Mouse (Mus musculus): ENCODE data around the gene Spg7. TPM values are rescaled to one million over a fixed set of nuclear protein-coding genes. Genes with fewer than 3 reads are reported as not detected.

The Spg7 gene
- total RNA-seq, 2 experiments from 2014 or later: 64.3 to 68.6 TPM

Small RNAs within 50 kb of the gene (microRNA-seq; reads per million reads assigned to microRNA genes)
- gene Mir7079 (0.25 to 2.4 reads per million in 2 experiments), gene Mir7080 (180 to 237 reads per million in 2 experiments)

Other genes with a start within 250 kb of the Spg7 start
- gene Cdh15, start 215.0 kb upstream of the Spg7 start, total RNA-seq (2021): under 1 TPM; 0.41 to 0.62 TPM
- 100 to 1,000 TPM; 147 to 152 TPM for gene Ankrd11, start 20.7 kb upstream of the Spg7 start, total RNA-seq (2021)
- 100 to 1,000 TPM; 350 to 359 TPM for gene Rpl13, start 39.4 kb downstream of the Spg7 start, total RNA-seq (2021)
- gene Cpne7, start 54.4 kb downstream of the Spg7 start, total RNA-seq (2021): 10 to 100 TPM; 47.5 to 62.6 TPM
- gene Sult5a1, start 95.4 kb downstream of the Spg7 start, total RNA-seq (2021): not detected
- gene Dpep1, start 123.3 kb downstream of the Spg7 start, total RNA-seq (2021): not detected
- gene Chmp1a, start 149.8 kb downstream of the Spg7 start, total RNA-seq (2021): 10 to 100 TPM; 89.9 to 92.8 TPM
- gene Spata33, start 149.9 kb downstream of the Spg7 start, total RNA-seq (2021): 1 to 10 TPM; 7.3 to 8.5 TPM
- gene Cdk10, start 161.9 kb downstream of the Spg7 start, total RNA-seq (2021): 10 to 100 TPM; 83.4 to 88.0 TPM
- gene Spata2l, start 173.3 kb downstream of the Spg7 start, total RNA-seq (2021): 100 to 1,000 TPM; 106 to 107 TPM
- 10 to 100 TPM; 20.6 to 23.0 TPM for gene Zfp276, start 191.3 kb downstream of the Spg7 start, total RNA-seq (2021)
- gene Vps9d1, start 191.4 kb downstream of the Spg7 start, total RNA-seq (2021): 10 to 100 TPM; 55.2 to 61.5 TPM

Data from left cerebral cortex, postnatal 25 days (tissue).